In the genomic region with DNA sequence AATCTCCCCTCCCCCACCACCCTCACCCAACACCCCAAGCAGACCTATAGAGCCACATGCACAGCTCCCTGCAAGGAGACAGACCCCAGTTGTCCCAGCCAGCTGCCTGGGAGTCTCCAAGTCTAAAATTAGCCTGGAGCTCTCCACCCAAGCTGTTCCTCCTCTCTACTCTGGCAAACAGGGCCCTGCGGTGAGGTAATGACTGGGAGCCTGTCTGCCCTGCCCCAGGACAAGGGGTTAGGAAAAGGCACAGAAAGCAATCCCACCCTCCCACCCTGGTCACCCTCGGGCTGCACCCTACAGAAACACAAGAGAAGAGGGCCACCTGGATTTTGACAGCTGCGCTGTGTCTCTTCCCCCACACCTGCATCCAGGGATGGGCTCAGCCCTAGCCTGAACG, we compare ENCODE assay signal across 13 mouse cellular contexts. TPM values are rescaled to one million over a fixed set of nuclear protein-coding genes. Genes with fewer than 3 reads are reported as not detected.
DNase-seq lines count a peak whose midpoint lies in the region; ATAC-seq and TF ChIP-seq lines count a peak whose summit lies in the region.
"Had no signal": no experiment of that assay in that cellular context is flagged by ENCODE, and none has a peak within 500 bp of the region (broad histone marks: within the 10 kb centered on the region; RNA-seq: fewer than 3 reads in every experiment).

No protein-coding gene starts in this region.

- H3K4me3 ChIP-seq in intestine, embryonic 15.5 days (replicated peaks): no peak overlapping the region
- H3K4me3 ChIP-seq in intestine, postnatal 0 days (ENCODE audit: low read depth, low read length): no peak overlapping the region
- no peak overlapping the region for H3K4me3 ChIP-seq in ES-Bruce4 (ENCODE audit: low read depth, low read length)
- H3K4me3 ChIP-seq: limb, embryonic 12.5 days; midbrain, embryonic 10.5 days had no signal

- H3K9me3 ChIP-seq in intestine, embryonic 15.5 days: no peaks in the 10 kb centered on the region
- no peaks in the 10 kb centered on the region for H3K9me3 ChIP-seq in intestine, postnatal 0 days (ENCODE audit: control insufficient read depth)
- H3K9me3 ChIP-seq in ES-Bruce4 (replicated peaks; ENCODE audit: control insufficient read depth, insufficient read depth, low read length, poor library complexity, severe bottlenecking): no peaks in the 10 kb centered on the region
- H3K9me3 ChIP-seq: limb, embryonic 12.5 days; midbrain, embryonic 10.5 days had no signal

- H3K36me3 ChIP-seq in intestine, embryonic 15.5 days: no peaks in the 10 kb centered on the region
- no peaks in the 10 kb centered on the region for H3K36me3 ChIP-seq in intestine, postnatal 0 days (ENCODE audit: control insufficient read depth, insufficient read depth)
- no peaks in the 10 kb centered on the region for H3K36me3 ChIP-seq in ES-Bruce4 (ENCODE audit: control insufficient read depth, insufficient read depth, low read length, poor library complexity, severe bottlenecking)
- H3K36me3 ChIP-seq: limb, embryonic 12.5 days; midbrain, embryonic 10.5 days had no signal

- no peak for TF ChIP-seq CTCF in intestine, postnatal 0 days (IDR thresholded peaks at IDR 0.05; ENCODE audit: low read depth)
- no peak for TF ChIP-seq CTCF in ES-Bruce4 (IDR thresholded peaks at IDR 0.05; ENCODE audit: low read depth, low read length)

- no peak overlapping the region for H3K4me2 ChIP-seq in intestine, embryonic 15.5 days (replicated peaks)
- no peak overlapping the region for H3K4me2 ChIP-seq in intestine, postnatal 0 days (replicated peaks; ENCODE audit: low read depth)
- H3K4me2 ChIP-seq: limb, embryonic 12.5 days had no signal

- peak; percentile 43; the same call in 1 of the 2 replicates for TF ChIP-seq EP300 in ES-Bruce4 (IDR thresholded peaks at IDR 0.05; ENCODE audit: insufficient read depth, low read depth, low read length)

- DNase-seq in gastrocnemius, postnatal 25 days: peak; percentile 58
- peak; percentile 55 to 67 for DNase-seq in heart, postnatal 14 days
- DNase-seq in cerebellum, postnatal 25 days: no peak
- no peak for DNase-seq in left cerebral cortex, postnatal 14 days (ENCODE audit: low spot score in 2 of 2)
- DNase-seq: kidney, adult 2 months had no signal

- H3K27me3 ChIP-seq in intestine, embryonic 15.5 days (replicated peaks): no peaks in the 10 kb centered on the region
- no peaks in the 10 kb centered on the region for H3K27me3 ChIP-seq in intestine, postnatal 0 days (replicated peaks; ENCODE audit: control insufficient read depth, insufficient read depth, low read length)
- H3K27me3 ChIP-seq in ES-Bruce4 (ENCODE audit: control insufficient read depth, insufficient read depth, low read length, poor library complexity, severe bottlenecking): no peaks in the 10 kb centered on the region
- H3K27me3 ChIP-seq: limb, embryonic 12.5 days had no signal

- no peak overlapping the region for H3K9ac ChIP-seq in intestine, embryonic 15.5 days
- H3K9ac ChIP-seq in intestine, postnatal 0 days (ENCODE audit: low read depth, low read length): no peak overlapping the region
- no peak overlapping the region for H3K9ac ChIP-seq in ES-Bruce4 (ENCODE audit: low read depth, poor library complexity, severe bottlenecking)
- H3K9ac ChIP-seq: limb, embryonic 12.5 days had no signal

- intact Hi-C loops in heart, postnatal 14 days (cut with DNase I): no loop called here
- intact Hi-C loops in left cerebral cortex, postnatal 14 days (cut with DNase I): no loop called here

- ATAC-seq in intestine, embryonic 15.5 days: 0 out of 2 replicates have a peak, but pooled peaks have one; percentile 28
- ATAC-seq in intestine, postnatal 0 days: no peak
- no peak for ATAC-seq in megakaryocyte progenitor cell, adult 5-6 weeks (replicated peaks; ENCODE audit: poor library complexity)

- 43% methylated on average over 4 of the region's 4 CpGs for WGBS in intestine, embryonic 15.5 days
- 61% methylated on average over 4 of the region's 4 CpGs for WGBS in intestine, postnatal 0 days

- TF ChIP-seq POLR2A in ES-Bruce4 (IDR thresholded peaks at IDR 0.05; ENCODE audit: insufficient read depth, low read length): no peak

- H3K4me1 ChIP-seq in intestine, embryonic 15.5 days (replicated peaks): no peaks in the 10 kb centered on the region
- H3K4me1 ChIP-seq in intestine, postnatal 0 days (replicated peaks; ENCODE audit: control insufficient read depth, insufficient read depth, low read length): no peaks in the 10 kb centered on the region
- H3K4me1 ChIP-seq in ES-Bruce4 (ENCODE audit: control insufficient read depth, insufficient read depth, low read length): peaks cover 4% of the 10 kb centered on the region
- H3K4me1 ChIP-seq: midbrain, embryonic 10.5 days had no signal

- H3K27ac ChIP-seq in intestine, embryonic 15.5 days: no peak overlapping the region
- H3K27ac ChIP-seq in intestine, postnatal 0 days (ENCODE audit: low read depth, low read length): no peak overlapping the region
- H3K27ac ChIP-seq in ES-Bruce4 (ENCODE audit: insufficient read depth, low read length): peak overlapping the region; percentile 59; the same call in 1 of the 2 replicates
- H3K27ac ChIP-seq: midbrain, embryonic 10.5 days had no signal

RNA-seq across cellular contexts. Expression of a gene that starts 19.3 kb away (rescaled TPM):
- polyA plus RNA-seq in intestine, embryonic 15.5 days (2015; fragmentation: Nextera tagmentation; extraction: Ambion mirVana): 0.40 TPM in 2 replicates
- 0.18 and 0.34 TPM in 2 replicates for polyA plus RNA-seq in intestine, postnatal 0 days (2015; fragmentation: Nextera tagmentation; extraction: Ambion mirVana)
- polyA plus RNA-seq in ES-Bruce4 (2011; ENCODE audit: insufficient read depth, insufficient read length, low read depth, missing spikeins): not detected in 2 replicates
- total RNA-seq in gastrocnemius, postnatal 25 days (2021): under 1 TPM in 1 of 2 experiments, not detected in 1; 0.24 TPM
- not detected for total RNA-seq in heart, postnatal 14 days (2021)
- not detected in 2 replicates for total RNA-seq in megakaryocyte progenitor cell, adult 5-6 weeks (2015)
- not detected in 2 replicates for total RNA-seq in megakaryocyte progenitor cell, adult 5-6 weeks (2017)
- not detected for total RNA-seq in left cerebral cortex, postnatal 14 days (2021)
- polyA plus RNA-seq: gonadal fat pad, adult 2 months; midbrain, embryonic 10.5 days; stomach, embryonic 14.5 days had no signal

RNA-seq across cellular contexts. Expression of a gene that starts 19.5 kb away (rescaled TPM):
- polyA plus RNA-seq in intestine, embryonic 15.5 days (2015; fragmentation: Nextera tagmentation; extraction: Ambion mirVana): 1.4 and 1.6 TPM in 2 replicates
- 0.95 and 1.1 TPM in 2 replicates for polyA plus RNA-seq in intestine, postnatal 0 days (2015; fragmentation: Nextera tagmentation; extraction: Ambion mirVana)
- polyA plus RNA-seq in ES-Bruce4 (2011; ENCODE audit: insufficient read depth, insufficient read length, low read depth, missing spikeins): 15.7 and 18.6 TPM in 2 replicates
- total RNA-seq in gastrocnemius, postnatal 25 days (2021): 1 to 10 TPM; 1.4 to 1.5 TPM
- under 1 TPM; 0.29 to 0.50 TPM for total RNA-seq in heart, postnatal 14 days (2021)
- total RNA-seq in megakaryocyte progenitor cell, adult 5-6 weeks (2015): not detected in 2 replicates
- 0.03 and 0.12 TPM in 2 replicates for total RNA-seq in megakaryocyte progenitor cell, adult 5-6 weeks (2017)
- total RNA-seq in left cerebral cortex, postnatal 14 days (2021): under 1 TPM; 0.40 TPM

Comparison
In these comparisons a context has a peak if more than half of its experiments do, and no peak if none do; other contexts are left out.
1. DNase-seq: peak in gastrocnemius, postnatal 25 days (single experiment) and heart, postnatal 14 days (2 of 2); none in cerebellum, postnatal 25 days (0 of 2) and left cerebral cortex, postnatal 14 days (0 of 2).